Mouse (Mus musculus): ENCODE data around the gene Tap2. TPM values are rescaled to one million over a fixed set of nuclear protein-coding genes. Genes with fewer than 3 reads are reported as not detected.
A peak's percentile ranks its signal among the peaks of the same experiment; 100 is the strongest.

Tap2 gene
- polyA plus RNA-seq, 1 experiment, result 18.8 TPM

GRCm38 (mm10) chr17:34234926-34235325, 31.6 kb downstream of the Tap2 start:
- peaks cover 20% of the 10 kb centered on the region for H3K9me3 ChIP-seq (replicated peaks; ENCODE audit: control insufficient read depth, insufficient read depth, low read length, poor library complexity, severe bottlenecking)
- TF ChIP-seq POLR2A (IDR thresholded peaks at IDR 0.05; ENCODE audit: insufficient read depth, low read length) (no peak), EP300 (IDR thresholded peaks at IDR 0.05; ENCODE audit: insufficient read depth, low read depth, low read length) (no peak), CTCF (IDR thresholded peaks at IDR 0.05; ENCODE audit: low read depth, low read length) (peak; percentile 68)
- no peak overlapping the region for H3K9ac ChIP-seq (ENCODE audit: low read depth, poor library complexity, severe bottlenecking)
- no peaks in the 10 kb centered on the region for H3K27me3 ChIP-seq (ENCODE audit: control insufficient read depth, insufficient read depth, low read length, poor library complexity, severe bottlenecking)
- no peak overlapping the region for H3K27ac ChIP-seq (ENCODE audit: insufficient read depth, low read length)
- H3K4me1 ChIP-seq (ENCODE audit: control insufficient read depth, insufficient read depth, low read length), result no peaks in the 10 kb centered on the region
- no peaks in the 10 kb centered on the region for H3K36me3 ChIP-seq (ENCODE audit: control insufficient read depth, insufficient read depth, low read length, poor library complexity, severe bottlenecking)
- no peak overlapping the region for H3K4me3 ChIP-seq (ENCODE audit: low read depth, low read length)

GRCm38 (mm10) chr17:34236691-34237090, 33.4 kb downstream of the Tap2 start:
- no peaks in the 10 kb centered on the region for H3K27me3 ChIP-seq (ENCODE audit: control insufficient read depth, insufficient read depth, low read length, poor library complexity, severe bottlenecking)
- H3K27ac ChIP-seq (ENCODE audit: insufficient read depth, low read length), result no peak overlapping the region
- H3K9me3 ChIP-seq (replicated peaks; ENCODE audit: control insufficient read depth, insufficient read depth, low read length, poor library complexity, severe bottlenecking), result peaks cover 18% of the 10 kb centered on the region
- TF ChIP-seq EP300 (IDR thresholded peaks at IDR 0.05; ENCODE audit: insufficient read depth, low read depth, low read length) (no peak), CTCF (IDR thresholded peaks at IDR 0.05; ENCODE audit: low read depth, low read length) (no peak), POLR2A (IDR thresholded peaks at IDR 0.05; ENCODE audit: insufficient read depth, low read length) (no peak)
- no peaks in the 10 kb centered on the region for H3K4me1 ChIP-seq (ENCODE audit: control insufficient read depth, insufficient read depth, low read length)
- no peaks in the 10 kb centered on the region for H3K36me3 ChIP-seq (ENCODE audit: control insufficient read depth, insufficient read depth, low read length, poor library complexity, severe bottlenecking)
- H3K9ac ChIP-seq (ENCODE audit: low read depth, poor library complexity, severe bottlenecking), result no peak overlapping the region
- no peak overlapping the region for H3K4me3 ChIP-seq (ENCODE audit: low read depth, low read length)

DNA sequence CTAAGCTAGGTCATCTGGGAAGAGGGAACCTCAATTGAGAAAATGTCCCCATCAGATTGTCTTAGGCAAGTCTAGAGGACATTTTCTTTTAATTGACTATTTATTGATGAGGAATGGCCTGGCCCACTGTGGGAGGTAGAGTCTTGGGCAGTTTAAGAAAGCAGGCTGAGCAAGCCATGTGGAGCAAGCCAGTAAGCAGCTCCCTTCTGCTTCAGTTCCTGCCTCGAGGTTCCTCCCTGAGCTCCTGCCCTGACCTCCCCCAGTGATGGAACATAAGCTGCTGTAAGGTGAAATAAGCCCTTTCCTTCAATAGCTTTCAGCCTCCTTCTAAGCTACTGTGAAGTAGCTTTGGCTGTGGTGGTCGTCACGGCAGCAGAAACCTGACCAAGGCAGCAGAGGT, 34.4 kb downstream of the Tap2 start:
- Histone ChIP-seq H3K9me3 (replicated peaks; ENCODE audit: control insufficient read depth, insufficient read depth, low read length, poor library complexity, severe bottlenecking) (peaks cover 17% of the 10 kb centered on the region), H3K9ac (ENCODE audit: low read depth, poor library complexity, severe bottlenecking) (no peak overlapping the region), H3K36me3 (ENCODE audit: control insufficient read depth, insufficient read depth, low read length, poor library complexity, severe bottlenecking) (no peaks in the 10 kb centered on the region), H3K27me3 (ENCODE audit: control insufficient read depth, insufficient read depth, low read length, poor library complexity, severe bottlenecking) (no peaks in the 10 kb centered on the region), H3K27ac (ENCODE audit: insufficient read depth, low read length) (no peak overlapping the region), H3K4me3 (ENCODE audit: low read depth, low read length) (no peak overlapping the region), H3K4me1 (ENCODE audit: control insufficient read depth, insufficient read depth, low read length) (no peaks in the 10 kb centered on the region)
- TF ChIP-seq EP300 (IDR thresholded peaks at IDR 0.05; ENCODE audit: insufficient read depth, low read depth, low read length) (no peak), CTCF (IDR thresholded peaks at IDR 0.05; ENCODE audit: low read depth, low read length) (no peak), POLR2A (IDR thresholded peaks at IDR 0.05; ENCODE audit: insufficient read depth, low read length) (no peak)

GRCm38 (mm10) chr17:34238706-34239105, 35.4 kb downstream of the Tap2 start, which contains the start of gene H2-Ob:
TSS of gene H2-Ob (plus strand) at chr17:34238903.
- peaks cover 8% of the 10 kb centered on the region for H3K9me3 ChIP-seq (replicated peaks; ENCODE audit: control insufficient read depth, insufficient read depth, low read length, poor library complexity, severe bottlenecking)

DNA sequence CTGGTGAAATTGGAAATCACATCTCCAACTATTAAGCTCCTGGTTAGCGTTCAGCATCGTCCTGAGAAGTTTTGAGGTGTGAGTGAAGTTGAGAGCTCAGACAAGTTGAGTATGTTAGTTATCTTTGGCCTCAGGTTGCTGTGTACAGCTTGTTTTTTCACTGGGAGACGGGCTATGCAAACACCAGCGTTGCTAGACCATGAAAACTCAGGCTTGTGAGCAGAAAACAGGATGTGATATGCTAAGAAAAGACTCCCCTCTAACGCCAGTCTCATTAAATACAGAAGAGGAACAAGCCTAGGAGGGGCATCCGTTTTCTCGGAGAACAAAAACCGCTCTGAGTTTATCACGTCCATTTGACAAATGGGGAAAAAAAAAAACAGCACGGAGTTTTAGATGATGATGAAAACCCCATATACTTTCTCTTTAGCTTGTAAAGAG, 36.3 kb downstream of the Tap2 start:
- H3K9ac ChIP-seq (ENCODE audit: low read depth, poor library complexity, severe bottlenecking), result no peak overlapping the region
- no peaks in the 10 kb centered on the region for H3K27me3 ChIP-seq (ENCODE audit: control insufficient read depth, insufficient read depth, low read length, poor library complexity, severe bottlenecking)
- no peak overlapping the region for H3K4me3 ChIP-seq (ENCODE audit: low read depth, low read length)
- H3K9me3 ChIP-seq (replicated peaks; ENCODE audit: control insufficient read depth, insufficient read depth, low read length, poor library complexity, severe bottlenecking), result peaks cover 3% of the 10 kb centered on the region; the same call in 1 of the 2 replicates
- no peaks in the 10 kb centered on the region for H3K4me1 ChIP-seq (ENCODE audit: control insufficient read depth, insufficient read depth, low read length)
- H3K36me3 ChIP-seq (ENCODE audit: control insufficient read depth, insufficient read depth, low read length, poor library complexity, severe bottlenecking), result no peaks in the 10 kb centered on the region
- no peak for TF ChIP-seq CTCF (IDR thresholded peaks at IDR 0.05; ENCODE audit: low read depth, low read length)
- TF ChIP-seq POLR2A (IDR thresholded peaks at IDR 0.05; ENCODE audit: insufficient read depth, low read length), result no peak
- TF ChIP-seq EP300 (IDR thresholded peaks at IDR 0.05; ENCODE audit: insufficient read depth, low read depth, low read length), result no peak
- H3K27ac ChIP-seq (ENCODE audit: insufficient read depth, low read length), result no peak overlapping the region

More at GRCm38 (mm10) chr17:34238706-34239105, 35.4 kb downstream of the Tap2 start, which contains the start of gene H2-Ob:
- no peak within 1 kb of the TSS for H3K27ac ChIP-seq (ENCODE audit: insufficient read depth, low read length)
- TF ChIP-seq CTCF (IDR thresholded peaks at IDR 0.05; ENCODE audit: low read depth, low read length) (no peak), EP300 (IDR thresholded peaks at IDR 0.05; ENCODE audit: insufficient read depth, low read depth, low read length) (no peak), POLR2A (IDR thresholded peaks at IDR 0.05; ENCODE audit: insufficient read depth, low read length) (no peak)
- H3K4me3 ChIP-seq (ENCODE audit: low read depth, low read length), result no peak within 1 kb of the TSS
- H3K36me3 ChIP-seq (ENCODE audit: control insufficient read depth, insufficient read depth, low read length, poor library complexity, severe bottlenecking), result no peaks in the 10 kb centered on the region
- H3K27me3 ChIP-seq (ENCODE audit: control insufficient read depth, insufficient read depth, low read length, poor library complexity, severe bottlenecking), result no peaks in the 10 kb centered on the region
- no peaks in the 10 kb centered on the region for H3K4me1 ChIP-seq (ENCODE audit: control insufficient read depth, insufficient read depth, low read length)
- no peak within 1 kb of the TSS for H3K9ac ChIP-seq (ENCODE audit: low read depth, poor library complexity, severe bottlenecking)

- no peak overlapping the region for H3K27ac ChIP-seq (ENCODE audit: insufficient read depth, low read length)
- no peak overlapping the region for H3K4me3 ChIP-seq (ENCODE audit: low read depth, low read length)
- no peak for TF ChIP-seq CTCF (IDR thresholded peaks at IDR 0.05; ENCODE audit: low read depth, low read length)
- H3K9me3 ChIP-seq (replicated peaks; ENCODE audit: control insufficient read depth, insufficient read depth, low read length, poor library complexity, severe bottlenecking), result no peaks in the 10 kb centered on the region
- H3K9ac ChIP-seq (ENCODE audit: low read depth, poor library complexity, severe bottlenecking), result no peak overlapping the region
- H3K27me3 ChIP-seq (ENCODE audit: control insufficient read depth, insufficient read depth, low read length, poor library complexity, severe bottlenecking), result no peaks in the 10 kb centered on the region
- no peaks in the 10 kb centered on the region for H3K4me1 ChIP-seq (ENCODE audit: control insufficient read depth, insufficient read depth, low read length)
- no peaks in the 10 kb centered on the region for H3K36me3 ChIP-seq (ENCODE audit: control insufficient read depth, insufficient read depth, low read length, poor library complexity, severe bottlenecking)
These were observed 37.0 kb downstream of the Tap2 start for GRCm38 (mm10) chr17:34240366-34240765.

All from ES-Bruce4 (cell line).